Mouse (Mus musculus): Measurements from ENCODE around the gene Fads1.

GRCm38 (mm10) chr19:10184096-10184495 lies 1.4 kb downstream of the Fads1 start:
- TF ChIP-seq CTCF (IDR thresholded peaks at IDR 0.05) (no peak), EP300 (IDR thresholded peaks at IDR 0.05) (no peak)
